ENCODE assay signal across 17 mouse cellular contexts in genomic region chr3:144551416-144551815, GRCm38 (mm10). TPM values are rescaled to one million over a fixed set of nuclear protein-coding genes. Genes with fewer than 3 reads are reported as not detected.
DNase-seq lines count a peak whose midpoint lies in the region; ATAC-seq lines count a peak whose summit lies in the region.
"Had no signal": no experiment of that assay in that cellular context is flagged by ENCODE, and none has a peak within 500 bp of the region (broad histone marks: within the 10 kb centered on the region; RNA-seq: fewer than 3 reads in every experiment).

No protein-coding gene starts in this region.

- H3K9ac ChIP-seq in forebrain, embryonic 12.5 days: no peak overlapping the region
- H3K9ac ChIP-seq in lung, embryonic 16.5 days (ENCODE audit: low read length): no peak overlapping the region
- no peak overlapping the region for H3K9ac ChIP-seq in kidney, embryonic 15.5 days
- H3K9ac ChIP-seq: embryonic facial prominence, embryonic 15.5 days; liver, embryonic 12.5 days; midbrain, embryonic 12.5 days had no signal

- WGBS in forebrain, embryonic 12.5 days: 56% methylated on average over 4 of the region's 4 CpGs
- WGBS in forebrain, embryonic 10.5 days: 87% methylated on average over 4 of the region's 4 CpGs
- WGBS in lung, embryonic 16.5 days: 23% methylated on average over 4 of the region's 4 CpGs
- whole genome bisulfite sequencing in kidney, embryonic 15.5 days: 59% methylated on average over 4 of the region's 4 CpGs

- no peak for ATAC-seq in forebrain, embryonic 12.5 days (ENCODE audit: low FRiP score)
- ATAC-seq in lung, embryonic 16.5 days (ENCODE audit: low read depth): no peak
- peak; percentile 12 for ATAC-seq in megakaryocyte progenitor cell, adult 5-6 weeks (replicated peaks; ENCODE audit: poor library complexity)
- no peak for ATAC-seq in kidney, embryonic 15.5 days (replicated peaks; ENCODE audit: low FRiP score)
- ATAC-seq: liver, embryonic 12.5 days had no signal

- peaks cover 49% of the 10 kb centered on the region for H3K4me1 ChIP-seq in forebrain, embryonic 12.5 days
- H3K4me1 ChIP-seq in forebrain, embryonic 10.5 days: peaks cover 47% of the 10 kb centered on the region
- H3K4me1 ChIP-seq in lung, embryonic 16.5 days (replicated peaks; ENCODE audit: control insufficient read depth, insufficient read depth, low read length): peaks cover 11% of the 10 kb centered on the region
- peaks cover 6% of the 10 kb centered on the region; the same call in 1 of the 2 replicates for H3K4me1 ChIP-seq in kidney, embryonic 15.5 days

- no peaks in the 10 kb centered on the region for H3K36me3 ChIP-seq in forebrain, embryonic 12.5 days (replicated peaks)
- no peaks in the 10 kb centered on the region for H3K36me3 ChIP-seq in forebrain, embryonic 10.5 days (replicated peaks)
- H3K36me3 ChIP-seq in lung, embryonic 16.5 days (ENCODE audit: control insufficient read depth, insufficient read depth, low read length): no peaks in the 10 kb centered on the region
- no peaks in the 10 kb centered on the region for H3K36me3 ChIP-seq in kidney, embryonic 15.5 days
- H3K36me3 ChIP-seq: embryonic facial prominence, embryonic 15.5 days; liver, embryonic 12.5 days; midbrain, embryonic 12.5 days had no signal

- no peak overlapping the region for H3K4me3 ChIP-seq in forebrain, embryonic 12.5 days (replicated peaks)
- H3K4me3 ChIP-seq in forebrain, embryonic 10.5 days: no peak overlapping the region
- H3K4me3 ChIP-seq in lung, embryonic 16.5 days (ENCODE audit: low read length): no peak overlapping the region
- no peak overlapping the region for H3K4me3 ChIP-seq in kidney, embryonic 15.5 days (replicated peaks)
- H3K4me3 ChIP-seq: embryonic facial prominence, embryonic 15.5 days; liver, embryonic 12.5 days; midbrain, embryonic 12.5 days; myocyte had no signal

- H3K27me3 ChIP-seq in forebrain, embryonic 12.5 days: no peaks in the 10 kb centered on the region
- no peaks in the 10 kb centered on the region for H3K27me3 ChIP-seq in forebrain, embryonic 10.5 days (ENCODE audit: poor library complexity, severe bottlenecking)
- H3K27me3 ChIP-seq in lung, embryonic 16.5 days (ENCODE audit: control insufficient read depth, insufficient read depth, low read depth, low read length): no peaks in the 10 kb centered on the region
- H3K27me3 ChIP-seq in kidney, embryonic 15.5 days: no peaks in the 10 kb centered on the region
- H3K27me3 ChIP-seq: embryonic facial prominence, embryonic 15.5 days; liver, embryonic 12.5 days; midbrain, embryonic 12.5 days had no signal

- H3K27ac ChIP-seq in forebrain, embryonic 12.5 days: peak overlapping the region; percentile 70
- no peak overlapping the region for H3K27ac ChIP-seq in forebrain, embryonic 10.5 days
- peak overlapping the region; percentile 39; the same call in 1 of the 2 replicates for H3K27ac ChIP-seq in lung, embryonic 16.5 days (ENCODE audit: low read length)
- no peak overlapping the region for H3K27ac ChIP-seq in kidney, embryonic 15.5 days
- H3K27ac ChIP-seq: embryonic facial prominence, embryonic 15.5 days; liver, embryonic 12.5 days; midbrain, embryonic 12.5 days had no signal

- no peak overlapping the region for H3K4me2 ChIP-seq in forebrain, embryonic 12.5 days
- H3K4me2 ChIP-seq in lung, embryonic 16.5 days (ENCODE audit: low read depth, low read length): peak overlapping the region; percentile 20; the same call in 1 of the 2 replicates
- no peak overlapping the region for H3K4me2 ChIP-seq in kidney, embryonic 15.5 days
- H3K4me2 ChIP-seq: embryonic facial prominence, embryonic 15.5 days; heart, embryonic 11.5 days; liver, embryonic 12.5 days; midbrain, embryonic 12.5 days had no signal

- H3K9me3 ChIP-seq in forebrain, embryonic 12.5 days: no peaks in the 10 kb centered on the region
- no peaks in the 10 kb centered on the region for H3K9me3 ChIP-seq in forebrain, embryonic 10.5 days
- H3K9me3 ChIP-seq in lung, embryonic 16.5 days (ENCODE audit: control insufficient read depth, low read length): no peaks in the 10 kb centered on the region
- no peaks in the 10 kb centered on the region for H3K9me3 ChIP-seq in kidney, embryonic 15.5 days (replicated peaks)
- H3K9me3 ChIP-seq: embryonic facial prominence, embryonic 15.5 days; liver, embryonic 12.5 days; midbrain, embryonic 12.5 days had no signal

- DNase-seq in forebrain, embryonic 10.5 days (ENCODE audit: extremely low spot score, low spot score): no peak
- no peak for DNase-seq in lung, postnatal 25 days (ENCODE audit: low spot score)
- no peak for DNase-seq in kidney, postnatal 14 days
- DNase-seq in right cerebral cortex, postnatal 14 days: no peak
- DNase-seq: adrenal gland, adult 8-10 months; cerebellum, adult 11-12 months; gastrocnemius, postnatal 36 days; lung, postnatal 10 days had no signal

RNA-seq across cellular contexts. Expression of gene Hs2st1, which starts 18.6 kb away (rescaled TPM):
- polyA plus RNA-seq in forebrain, embryonic 12.5 days (2016; fragmentation: Nextera tagmentation; extraction: Ambion mirVana): 35.7 and 39.1 TPM in 2 replicates
- 12.4 and 13.7 TPM in 2 replicates for polyA plus RNA-seq in forebrain, embryonic 10.5 days (2016; fragmentation: Nextera tagmentation; extraction: Ambion mirVana)
- polyA plus RNA-seq in lung, embryonic 16.5 days (2015; fragmentation: Nextera tagmentation; extraction: Ambion mirVana): 10.9 and 14.5 TPM in 2 replicates
- total RNA-seq in megakaryocyte progenitor cell, adult 5-6 weeks (2015): 14.2 and 15.7 TPM in 2 replicates
- 11.8 and 14.7 TPM in 2 replicates for total RNA-seq in megakaryocyte progenitor cell, adult 5-6 weeks (2017)
- polyA plus RNA-seq in kidney, embryonic 15.5 days (2015; fragmentation: Nextera tagmentation; extraction: Ambion mirVana): 12.5 and 13.0 TPM in 2 replicates

RNA-seq across cellular contexts. Expression of gene Selenof, which starts 18.7 kb away (rescaled TPM):
- polyA plus RNA-seq in forebrain, embryonic 12.5 days (2016; fragmentation: Nextera tagmentation; extraction: Ambion mirVana): 467 and 480 TPM in 2 replicates
- polyA plus RNA-seq in forebrain, embryonic 10.5 days (2016; fragmentation: Nextera tagmentation; extraction: Ambion mirVana): 480 and 492 TPM in 2 replicates
- 756 and 782 TPM in 2 replicates for polyA plus RNA-seq in lung, embryonic 16.5 days (2015; fragmentation: Nextera tagmentation; extraction: Ambion mirVana)
- total RNA-seq in megakaryocyte progenitor cell, adult 5-6 weeks (2015): 542 and 574 TPM in 2 replicates
- 723 and 819 TPM in 2 replicates for total RNA-seq in megakaryocyte progenitor cell, adult 5-6 weeks (2017)
- 618 and 674 TPM in 2 replicates for polyA plus RNA-seq in kidney, embryonic 15.5 days (2015; fragmentation: Nextera tagmentation; extraction: Ambion mirVana)

Comparison
In these comparisons a context has a peak if more than half of its experiments do, and no peak if none do; other contexts are left out.
1. H3K27ac ChIP-seq: peak in forebrain, embryonic 12.5 days (single experiment) and lung, embryonic 16.5 days (single experiment); none in forebrain, embryonic 10.5 days (single experiment) and kidney, embryonic 15.5 days (single experiment).